Mouse (Mus musculus) forebrain, embryonic 16.5 days (tissue): ENCODE data around the gene Tigar. TPM values are rescaled to one million over a fixed set of nuclear protein-coding genes. Genes with fewer than 3 reads are reported as not detected.

ENCODE experiments used
- ATAC-seq: fragments of 200-750 bp; cut with Nextera tagmentation; 2 replicates; pipeline ENCODE4 v1.8.0; 2017; ENCODE audit warnings: mild to moderate bottlenecking, moderate library complexity
- H3K27ac ChIP-seq: fragments of 300-500 bp; sonication (generic); 2 replicates; pipeline ENCODE4 v1.5.1; 2014; ENCODE audit warnings: low read length, control low read depth
- H3K27me3 ChIP-seq: fragments of 300-500 bp; sonication (generic); replicated peaks from 2 replicates; pipeline ENCODE4 v1.6.1; 2014; ENCODE audit warnings: low read length; ENCODE audit not compliant: control insufficient read depth, insufficient read depth
- H3K36me3 ChIP-seq: fragments of 300-500 bp; sonication (generic); 2 replicates; pipeline ENCODE4 v1.6.1; 2014; ENCODE audit not compliant: control insufficient read depth, insufficient read depth
- H3K4me1 ChIP-seq: fragments of 300-500 bp; sonication (generic); replicated peaks from 2 replicates; pipeline ENCODE4 v1.6.1; 2014; ENCODE audit warnings: low read length; ENCODE audit not compliant: control insufficient read depth, insufficient read depth
- H3K4me2 ChIP-seq: fragments of 300-500 bp; sonication (generic); 2 replicates; pipeline ENCODE4 v1.6.1; 2014; ENCODE audit warnings: mild to moderate bottlenecking, low read length, control low read depth
- H3K4me3 ChIP-seq: fragments of 300-500 bp; sonication (generic); replicated peaks from 2 replicates; pipeline ENCODE4 v1.5.1; 2014; ENCODE audit warnings: mild to moderate bottlenecking, low read length, control low read depth
- H3K9ac ChIP-seq: fragments of 300-500 bp; sonication (generic); replicated peaks from 2 replicates; pipeline ENCODE4 v1.6.1; 2014; ENCODE audit warnings: low read depth, low read length, control low read depth
- H3K9me3 ChIP-seq: fragments of 300-500 bp; sonication (generic); 2 replicates; pipeline ENCODE4 v1.6.1; 2016; ENCODE audit warnings: low read length; ENCODE audit not compliant: control insufficient read depth
- WGBS: fragments of 180-500 bp; shearing (Covaris S2); extraction: QIAGEN DNeasy Blood & Tissue Kit; methylation state at CpG from one replicate; pipeline ENCODE4 v1.1.7; 2014; 5-methylcytosine and 5-hydroxymethylcytosine counted together
- polyA plus RNA-seq: library from polyadenylated mRNA; unstranded; fragments of >200 nt; fragmentation: Nextera tagmentation; extraction: Ambion mirVana; gene quantifications from 2 replicates; pipeline ENCODE4 v1.2.1, GENCODE M21; 2015

The Tigar gene
- polyA plus RNA-seq, 1 experiment from 2014 or later: 9.2 TPM

GRCm38 (mm10) chr6:127129659-127130058 is 20.3 kb upstream of the Tigar start:
- Histone ChIP-seq H3K9me3 (no peaks in the 10 kb centered on the region), H3K4me2 (no peak overlapping the region), H3K27me3 (no peaks in the 10 kb centered on the region), H3K9ac (no peak overlapping the region), H3K36me3 (no peaks in the 10 kb centered on the region), H3K4me3 (no peak overlapping the region), H3K27ac (no peak overlapping the region), H3K4me1 (peaks cover 37% of the 10 kb centered on the region)
- no peak for ATAC-seq
- WGBS: 92% methylated on average over 14 of the region's 14 CpGs

- 89% methylated on average over 7 of the region's 7 CpGs for WGBS
- no peak overlapping the region for H3K4me2 ChIP-seq
- H3K9ac ChIP-seq: no peak overlapping the region
- H3K27ac ChIP-seq: no peak overlapping the region
- H3K27me3 ChIP-seq: no peaks in the 10 kb centered on the region
- no peak for ATAC-seq
- H3K4me3 ChIP-seq: no peak overlapping the region
- H3K4me1 ChIP-seq: no peaks in the 10 kb centered on the region
- no peaks in the 10 kb centered on the region for H3K9me3 ChIP-seq
- H3K36me3 ChIP-seq: no peaks in the 10 kb centered on the region
Observed at GRCm38 (mm10) chr6:127123506-127123905, 14.1 kb upstream of the Tigar start.

- no peaks in the 10 kb centered on the region for H3K9me3 ChIP-seq
- no peak for ATAC-seq
- H3K4me1 ChIP-seq: no peaks in the 10 kb centered on the region
- H3K27me3 ChIP-seq: no peaks in the 10 kb centered on the region
- WGBS: 86% methylated on average over 5 of the region's 5 CpGs
- no peak overlapping the region for H3K4me3 ChIP-seq
- H3K27ac ChIP-seq: no peak overlapping the region
- H3K36me3 ChIP-seq: no peaks in the 10 kb centered on the region
- no peak overlapping the region for H3K4me2 ChIP-seq
- no peak overlapping the region for H3K9ac ChIP-seq
Observed at GRCm38 (mm10) chr6:127122996-127123395, 13.6 kb upstream of the Tigar start.

GRCm38 (mm10) chr6:127122221-127122806 is 13.0 kb upstream of the Tigar start:
- H3K27ac ChIP-seq: no peak overlapping the region

GRCm38 (mm10) chr6:127114753-127115456 is 5.5 kb upstream of the Tigar start:
- H3K4me2 ChIP-seq: no peak overlapping the region
- ATAC-seq: peak; percentile 74
- 49% methylated on average over 23 of the region's 23 CpGs for WGBS

More at GRCm38 (mm10) chr6:127122221-127122806, 13.0 kb upstream of the Tigar start:
- no peaks in the 10 kb centered on the region for H3K9me3 ChIP-seq
- H3K36me3 ChIP-seq: no peaks in the 10 kb centered on the region
- H3K9ac ChIP-seq: no peak overlapping the region
- no peak for ATAC-seq
- H3K27me3 ChIP-seq: no peaks in the 10 kb centered on the region
- no peak overlapping the region for H3K4me3 ChIP-seq
- 84% methylated on average over 4 of the region's 4 CpGs for whole genome bisulfite sequencing
- H3K4me2 ChIP-seq: no peak overlapping the region
- H3K4me1 ChIP-seq: no peaks in the 10 kb centered on the region

GRCm38 (mm10) chr6:127108368-127109060 is 843 bp downstream of the Tigar start:
- Histone ChIP-seq H3K9ac (peak overlapping the region; percentile 60), H3K4me3 (peak overlapping the region; percentile 61), H3K27me3 (no peaks in the 10 kb centered on the region), H3K4me2 (peak overlapping the region; percentile 72), H3K27ac (no peak overlapping the region), H3K36me3 (peaks cover under 1% of the 10 kb centered on the region; the same call in 1 of the 2 replicates), H3K4me1 (peaks cover 15% of the 10 kb centered on the region), H3K9me3 (peaks cover 3% of the 10 kb centered on the region; the same call in 1 of the 2 replicates)
- WGBS: 43% methylated on average over 20 of the region's 20 CpGs
- no peak for ATAC-seq

More at GRCm38 (mm10) chr6:127114753-127115456, 5.5 kb upstream of the Tigar start:
- Histone ChIP-seq H3K4me1 (peaks cover 4% of the 10 kb centered on the region; the same call in 1 of the 2 replicates), H3K9me3 (no peaks in the 10 kb centered on the region), H3K9ac (peak overlapping the region; percentile 24; the same call in 1 of the 2 replicates), H3K27ac (peak overlapping the region; percentile 25; the same call in 1 of the 2 replicates), H3K36me3 (no peaks in the 10 kb centered on the region), H3K27me3 (no peaks in the 10 kb centered on the region), H3K4me3 (no peak overlapping the region)

- Histone ChIP-seq H3K36me3 (peaks cover 2% of the 10 kb centered on the region; the same call in 1 of the 2 replicates), H3K9ac (no peak overlapping the region), H3K4me3 (no peak overlapping the region), H3K4me2 (no peak overlapping the region), H3K27me3 (no peaks in the 10 kb centered on the region), H3K9me3 (peaks cover 5% of the 10 kb centered on the region; the same call in 1 of the 2 replicates), H3K4me1 (peaks cover 15% of the 10 kb centered on the region), H3K27ac (no peak overlapping the region)
- ATAC-seq: no peak
Observed at GRCm38 (mm10) chr6:127107413-127107812, 1.9 kb downstream of the Tigar start.

- no peak for ATAC-seq
- 56% methylated on average over 5 of the region's 5 CpGs for WGBS
- no peak overlapping the region for H3K4me3 ChIP-seq
- H3K27me3 ChIP-seq: no peaks in the 10 kb centered on the region
- no peak overlapping the region for H3K9ac ChIP-seq
- peaks cover 2% of the 10 kb centered on the region; the same call in 1 of the 2 replicates for H3K36me3 ChIP-seq
- H3K4me2 ChIP-seq: no peak overlapping the region
- peaks cover 15% of the 10 kb centered on the region for H3K4me1 ChIP-seq
- no peak overlapping the region for H3K27ac ChIP-seq
- peaks cover 5% of the 10 kb centered on the region; the same call in 1 of the 2 replicates for H3K9me3 ChIP-seq
Observed at GRCm38 (mm10) chr6:127106726-127107125, 2.6 kb downstream of the Tigar start.

- Histone ChIP-seq H3K9ac (no peak overlapping the region), H3K27me3 (no peaks in the 10 kb centered on the region), H3K4me3 (no peak overlapping the region), H3K4me2 (no peak overlapping the region), H3K36me3 (peaks cover 3% of the 10 kb centered on the region), H3K9me3 (peaks cover 5% of the 10 kb centered on the region; the same call in 1 of the 2 replicates), H3K4me1 (peaks cover 15% of the 10 kb centered on the region), H3K27ac (no peak overlapping the region)
- WGBS: 82% methylated on average over 5 of the region's 5 CpGs
- no peak for ATAC-seq
Observed at GRCm38 (mm10) chr6:127106189-127106588, 3.2 kb downstream of the Tigar start.
